Mouse (Mus musculus): Measurements from ENCODE around the gene Car15.

The Car15 gene

GRCm38 (mm10) chr16:17838051-17838450, at the start of gene Car15:
Car15 (minus strand) TSS chr16:17838364.
- DNase-seq = no peak

GRCm38 (mm10) chr16:17884116-17884515, 46.0 kb upstream of the Car15 start:
- no peak for DNase-seq

- DNase-seq = no peak
These were observed 44.0 kb upstream of the Car15 start for GRCm38 (mm10) chr16:17882196-17882595.

- DNase-seq = no peak
These were observed 41.4 kb upstream of the Car15 start for GRCm38 (mm10) chr16:17879571-17879970.

- DNase-seq = no peak
These were observed 37.9 kb upstream of the Car15 start for GRCm38 (mm10) chr16:17876096-17876495.

- no peak for DNase-seq
These were observed 37.0 kb upstream of the Car15 start for GRCm38 (mm10) chr16:17875174-17875573.

GRCm38 (mm10) chr16:17872995-17873394, 34.8 kb upstream of the Car15 start:
- DNase-seq = no peak

GRCm38 (mm10) chr16:17871248-17871647, 33.1 kb upstream of the Car15 start:
- no peak for DNase-seq

- DNase-seq = no peak
These were observed 27.6 kb upstream of the Car15 start for GRCm38 (mm10) chr16:17865770-17866169.

- no peak for DNase-seq
These were observed 27.1 kb upstream of the Car15 start for GRCm38 (mm10) chr16:17865293-17865692.

GRCm38 (mm10) chr16:17858592-17858991, 20.4 kb upstream of the Car15 start:
- no peak for DNase-seq

GRCm38 (mm10) chr16:17857157-17857556, 19.0 kb upstream of the Car15 start:
- no peak for DNase-seq

- DNase-seq = no peak
These were observed 15.1 kb upstream of the Car15 start for GRCm38 (mm10) chr16:17853263-17853662.

GRCm38 (mm10) chr16:17851860-17852259, 13.7 kb upstream of the Car15 start:
- DNase-seq = no peak

GRCm38 (mm10) chr16:17851331-17851730, 13.2 kb upstream of the Car15 start:
- no peak for DNase-seq

GRCm38 (mm10) chr16:17849486-17849885, 11.3 kb upstream of the Car15 start:
- no peak for DNase-seq

- no peak for DNase-seq
These were observed 10.8 kb upstream of the Car15 start for GRCm38 (mm10) chr16:17848928-17849327.

- no peak for DNase-seq
These were observed 10.3 kb upstream of the Car15 start for GRCm38 (mm10) chr16:17848431-17848830.

GRCm38 (mm10) chr16:17843701-17844365, 5.7 kb upstream of the Car15 start:
- no peak for DNase-seq

- no peak for DNase-seq
These were observed 4.3 kb upstream of the Car15 start for GRCm38 (mm10) chr16:17842437-17842836.

- no peak for DNase-seq
These were observed 1.8 kb upstream of the Car15 start for GRCm38 (mm10) chr16:17839976-17840375.

GRCm38 (mm10) chr16:17835481-17835880, 2.7 kb downstream of the Car15 start:
- no peak for DNase-seq

GRCm38 (mm10) chr16:17834543-17834942, 3.6 kb downstream of the Car15 start:
- no peak for DNase-seq

GRCm38 (mm10) chr16:17833681-17834399, 4.3 kb downstream of the Car15 start:
- DNase-seq = peak; percentile 78

- no peak for DNase-seq
These were observed 4.9 kb downstream of the Car15 start for GRCm38 (mm10) chr16:17833321-17833680.

Measured in right cerebral cortex, postnatal 25 days (tissue).